21 mouse cellular contexts compared by ENCODE assay signal in the genomic region with DNA sequence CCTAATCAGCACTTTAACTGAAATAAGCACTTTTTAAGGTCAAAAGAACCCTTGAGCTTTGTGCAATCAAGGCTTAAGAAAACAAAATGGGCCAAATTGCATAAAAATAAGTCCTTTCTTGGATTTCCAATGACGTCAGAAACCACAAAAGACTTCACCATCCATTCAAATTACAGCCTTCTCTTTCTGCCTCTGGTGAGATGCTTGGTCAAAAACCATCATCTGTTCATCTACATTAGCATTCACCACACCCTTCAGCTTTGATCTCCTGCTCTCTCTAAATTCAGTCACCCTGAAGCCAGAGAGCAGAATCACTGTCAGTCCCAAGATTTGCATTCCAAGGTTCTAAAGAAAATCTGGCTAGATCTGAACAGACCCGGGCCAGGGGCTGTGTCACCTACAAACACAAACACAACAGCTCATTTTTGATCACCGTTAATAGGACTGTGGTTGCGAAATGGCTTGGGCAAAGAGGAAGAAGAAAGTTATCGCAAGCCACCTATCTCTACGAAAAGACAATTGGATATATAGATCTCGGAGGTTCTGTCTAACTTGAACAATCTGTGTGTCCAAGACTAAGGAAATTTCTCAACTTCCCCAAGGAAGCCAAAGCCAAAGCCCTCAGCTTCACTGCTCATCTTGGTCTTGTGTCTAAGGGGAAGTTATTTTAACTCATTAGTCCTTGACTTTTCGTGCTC. TPM values are rescaled to one million over a fixed set of nuclear protein-coding genes. Genes with fewer than 3 reads are reported as not detected.
A peak's percentile ranks its signal among the peaks of the same experiment; 100 is the strongest.
DNase-seq lines count a peak whose midpoint lies in the region; ATAC-seq lines count a peak whose summit lies in the region.
"Had no signal": no experiment of that assay in that cellular context is flagged by ENCODE, and none has a peak within 500 bp of the region (broad histone marks: within the 10 kb centered on the region; RNA-seq: fewer than 3 reads in every experiment).

No protein-coding gene starts in this region.

- no peak overlapping the region for H3K27ac ChIP-seq in embryonic facial prominence, embryonic 15.5 days (replicated peaks)
- no peak overlapping the region for H3K27ac ChIP-seq in midbrain, embryonic 14.5 days (replicated peaks; ENCODE audit: low read depth, low read length)
- no peak overlapping the region for H3K27ac ChIP-seq in hindbrain, embryonic 10.5 days
- H3K27ac ChIP-seq: heart, embryonic 15.5 days; hindbrain, embryonic 14.5 days; liver, embryonic 14.5 days had no signal

- H3K4me3 ChIP-seq in embryonic facial prominence, embryonic 15.5 days (replicated peaks): no peak overlapping the region
- H3K4me3 ChIP-seq in midbrain, embryonic 14.5 days (replicated peaks; ENCODE audit: low read depth, low read length): no peak overlapping the region
- no peak overlapping the region for H3K4me3 ChIP-seq in hindbrain, embryonic 10.5 days
- H3K4me3 ChIP-seq: heart, embryonic 15.5 days; myocyte had no signal

- H3K4me2 ChIP-seq in embryonic facial prominence, embryonic 15.5 days (replicated peaks): no peak overlapping the region
- no peak overlapping the region for H3K4me2 ChIP-seq in midbrain, embryonic 14.5 days (ENCODE audit: low read length)
- H3K4me2 ChIP-seq: heart, embryonic 15.5 days; hindbrain, embryonic 14.5 days; midbrain, embryonic 11.5 days had no signal

- ATAC-seq in embryonic facial prominence, embryonic 15.5 days (ENCODE audit: insufficient number of reproducible peaks, low FRiP score, low TSS enrichment, low read depth): peak; percentile 54; the same call in 1 of the 2 replicates
- ATAC-seq in midbrain, embryonic 14.5 days (ENCODE audit: low FRiP score, low TSS enrichment): no peak

- H3K4me1 ChIP-seq in embryonic facial prominence, embryonic 15.5 days: no peaks in the 10 kb centered on the region
- no peaks in the 10 kb centered on the region for H3K4me1 ChIP-seq in midbrain, embryonic 14.5 days (ENCODE audit: control insufficient read depth, insufficient read depth, low read length)
- no peaks in the 10 kb centered on the region; the same call in none of the 2 replicates for H3K4me1 ChIP-seq in hindbrain, embryonic 10.5 days (replicated peaks)

- no peaks in the 10 kb centered on the region for H3K36me3 ChIP-seq in embryonic facial prominence, embryonic 15.5 days
- no peaks in the 10 kb centered on the region for H3K36me3 ChIP-seq in midbrain, embryonic 14.5 days (ENCODE audit: control insufficient read depth, insufficient read depth, low read length)
- H3K36me3 ChIP-seq in hindbrain, embryonic 10.5 days: no peaks in the 10 kb centered on the region
- H3K36me3 ChIP-seq: heart, embryonic 15.5 days had no signal

- H3K9ac ChIP-seq in embryonic facial prominence, embryonic 15.5 days: no peak overlapping the region
- no peak overlapping the region for H3K9ac ChIP-seq in midbrain, embryonic 14.5 days (replicated peaks; ENCODE audit: low read length)
- H3K9ac ChIP-seq: heart, embryonic 15.5 days; hindbrain, embryonic 14.5 days; liver, embryonic 14.5 days had no signal

- WGBS in embryonic facial prominence, embryonic 15.5 days: 74% methylated on average over 8 of the region's 8 CpGs
- WGBS in midbrain, embryonic 14.5 days: 81% methylated on average over 8 of the region's 8 CpGs
- 82% methylated on average over 8 of the region's 8 CpGs for WGBS in hindbrain, embryonic 10.5 days

- no peaks in the 10 kb centered on the region for H3K9me3 ChIP-seq in embryonic facial prominence, embryonic 15.5 days (replicated peaks)
- H3K9me3 ChIP-seq in midbrain, embryonic 14.5 days (ENCODE audit: control insufficient read depth, low read length): no peaks in the 10 kb centered on the region
- no peaks in the 10 kb centered on the region for H3K9me3 ChIP-seq in hindbrain, embryonic 10.5 days
- H3K9me3 ChIP-seq: heart, embryonic 15.5 days had no signal

- H3K27me3 ChIP-seq in embryonic facial prominence, embryonic 15.5 days: no peaks in the 10 kb centered on the region
- H3K27me3 ChIP-seq in midbrain, embryonic 14.5 days (ENCODE audit: control insufficient read depth, insufficient read depth, low read length): no peaks in the 10 kb centered on the region
- no peaks in the 10 kb centered on the region for H3K27me3 ChIP-seq in hindbrain, embryonic 10.5 days (ENCODE audit: insufficient read depth, poor library complexity, severe bottlenecking)
- H3K27me3 ChIP-seq: heart, embryonic 15.5 days had no signal

- DNase-seq in 416B (ENCODE audit: low read depth): peak; percentile 89
- peak; percentile 44 to 56 for DNase-seq in B cell, adult 2 months
- peak; percentile 32 for DNase-seq in NIH3T3 (ENCODE audit: low read depth)
- DNase-seq in midbrain, embryonic 14.5 days: no peak
- no peak for DNase-seq in hindbrain, embryonic 10.5 days (ENCODE audit: low spot score)
- DNase-seq in spleen, postnatal 14 days (ENCODE audit: low spot score in 2 of 2): no peak
- no peak for DNase-seq in kidney, postnatal 10 days
- DNase-seq: adrenal gland, postnatal 36 days; cerebellum, adult 11-12 months; gastrocnemius, postnatal 36 days; kidney, adult 18-20 months; kidney, postnatal 4 days; left cerebral cortex, postnatal 4 days; lung, postnatal 14 days; spleen, adult 18-20 months had no signal

RNA-seq across cellular contexts. Expression of gene S1pr1, which starts 19.5 kb away (rescaled TPM):
- polyA plus RNA-seq in embryonic facial prominence, embryonic 15.5 days (2015; fragmentation: Nextera tagmentation; extraction: Ambion mirVana): 29.4 and 32.5 TPM in 2 replicates
- 26.1 and 32.2 TPM in 2 replicates for polyA plus RNA-seq in midbrain, embryonic 14.5 days (2014; fragmentation: Nextera tagmentation; extraction: Ambion mirVana)
- 12.1 and 12.8 TPM in 2 replicates for polyA plus RNA-seq in hindbrain, embryonic 10.5 days (2016; fragmentation: Nextera tagmentation; extraction: Ambion mirVana)

Comparison
In these comparisons a context has a peak if more than half of its experiments do, and no peak if none do; other contexts are left out.
1. DNase-seq: peak in 416B (single experiment), B cell, adult 2 months (2 of 2) and NIH3T3 (single experiment); none in midbrain, embryonic 14.5 days (single experiment), hindbrain, embryonic 10.5 days (single experiment), spleen, postnatal 14 days (0 of 2) and kidney, postnatal 10 days (single experiment).